Mouse (Mus musculus): ENCODE results near the gene Shisa4.

GRCm38 (mm10) chr1:135330578-135330977 lies 44.5 kb downstream of the Shisa4 start:
- TF ChIP-seq CTCF (IDR thresholded peaks at IDR 0.05; ENCODE audit: low read depth) (no peak), EP300 (IDR thresholded peaks at IDR 0.05; ENCODE audit: low read depth) (no peak)
